Mouse (Mus musculus) stomach, embryonic 14.5 days (tissue): ENCODE data around the gene Lrig1. TPM values are rescaled to one million over a fixed set of nuclear protein-coding genes. Genes with fewer than 3 reads are reported as not detected.

Experiments
- ATAC-seq: fragments of 200-750 bp; cut with Nextera tagmentation; 2 replicates; pipeline ENCODE4 v1.8.0; 2017; ENCODE audit warnings: low read depth, moderate TSS enrichment; ENCODE audit not compliant: insufficient number of reproducible peaks, insufficient read depth, low FRiP score
- H3K27ac ChIP-seq: fragments of 300-500 bp; sonication (generic); 2 replicates; pipeline ENCODE4 v1.5.1; 2014; ENCODE audit warnings: mild to moderate bottlenecking, low read length, moderate library complexity, mixed read lengths
- H3K27me3 ChIP-seq: fragments of 300-500 bp; sonication (generic); 2 replicates; pipeline ENCODE4 v1.6.1; 2014; ENCODE audit warnings: low read length, control low read depth, mixed read lengths; ENCODE audit not compliant: control insufficient read depth, insufficient read depth
- H3K36me3 ChIP-seq: fragments of 300-500 bp; sonication (generic); 2 replicates; pipeline ENCODE4 v1.6.1; 2014; ENCODE audit warnings: mild to moderate bottlenecking, control low read depth, low read length, moderate library complexity, mixed read lengths; ENCODE audit not compliant: control insufficient read depth, insufficient read depth
- H3K4me1 ChIP-seq: fragments of 300-500 bp; sonication (generic); 2 replicates; pipeline ENCODE4 v1.6.1; 2014; ENCODE audit warnings: low read length, control low read depth, mixed read lengths; ENCODE audit not compliant: control insufficient read depth, insufficient read depth
- H3K4me2 ChIP-seq: fragments of 300-500 bp; sonication (generic); replicated peaks from 2 replicates; pipeline ENCODE4 v1.6.1; 2014; ENCODE audit warnings: low read depth, low read length, control low read depth
- H3K4me3 ChIP-seq: fragments of 300-500 bp; sonication (generic); 2 replicates; pipeline ENCODE4 v1.5.1; 2014; ENCODE audit warnings: low read depth, low read length, control low read depth
- H3K9ac ChIP-seq: fragments of 300-500 bp; sonication (generic); replicated peaks from 2 replicates; pipeline ENCODE4 v1.6.1; 2014; ENCODE audit warnings: low read depth, mild to moderate bottlenecking, control low read depth, low read length, moderate library complexity, mixed read lengths
- H3K9me3 ChIP-seq: fragments of 300-500 bp; sonication (generic); 2 replicates; pipeline ENCODE4 v1.6.1; 2016; ENCODE audit warnings: low read depth, low read length, control low read depth; ENCODE audit not compliant: control insufficient read depth
- WGBS: fragments of 180-500 bp; shearing (Covaris S2); extraction: QIAGEN DNeasy Blood & Tissue Kit; methylation state at CpG from one replicate; pipeline ENCODE4 v1.1.7; 2014; 5-methylcytosine and 5-hydroxymethylcytosine counted together
- polyA plus RNA-seq: library from polyadenylated mRNA; unstranded; fragments of >200 nt; fragmentation: Nextera tagmentation; extraction: Ambion mirVana; gene quantifications from 2 replicates; pipeline ENCODE4 v1.2.1, GENCODE M21; 2014

Gene Lrig1
- polyA plus RNA-seq, 1 experiment from 2014 or later = 49.3 TPM

GRCm38 (mm10) chr6:94702993-94703392 lies 3.0 kb upstream of the Lrig1 start:
- 85% methylated on average over 6 of the region's 6 CpGs for WGBS

GRCm38 (mm10) chr6:94701071-94701470 lies 1.1 kb upstream of the Lrig1 start:
- 2% methylated on average over 18 of the region's 18 CpGs for WGBS
- Histone ChIP-seq H3K9me3 (no peaks in the 10 kb centered on the region), H3K4me3 (peak overlapping the region; percentile 97), H3K4me2 (peak overlapping the region; percentile 62), H3K4me1 (peaks cover 11% of the 10 kb centered on the region), H3K27ac (peak overlapping the region; percentile 87), H3K9ac (no peak overlapping the region), H3K27me3 (no peaks in the 10 kb centered on the region), H3K36me3 (no peaks in the 10 kb centered on the region)
- no peak for ATAC-seq

More at GRCm38 (mm10) chr6:94702993-94703392, 3.0 kb upstream of the Lrig1 start:
- H3K4me3 ChIP-seq = no peak overlapping the region
- H3K27me3 ChIP-seq = no peaks in the 10 kb centered on the region
- no peaks in the 10 kb centered on the region for H3K9me3 ChIP-seq
- H3K4me1 ChIP-seq = peaks cover 6% of the 10 kb centered on the region; the same call in 1 of the 2 replicates
- no peak for ATAC-seq
- no peaks in the 10 kb centered on the region for H3K36me3 ChIP-seq
- H3K27ac ChIP-seq = no peak overlapping the region
- no peak overlapping the region for H3K4me2 ChIP-seq
- no peak overlapping the region for H3K9ac ChIP-seq

- under 1% methylated on average over 8 of the region's 8 CpGs for WGBS
- Histone ChIP-seq H3K4me2 (peak overlapping the region; percentile 62), H3K4me1 (peaks cover 11% of the 10 kb centered on the region), H3K36me3 (no peaks in the 10 kb centered on the region), H3K27me3 (no peaks in the 10 kb centered on the region), H3K27ac (peak overlapping the region; percentile 87), H3K9ac (no peak overlapping the region; the same call in 1 of the 2 replicates), H3K9me3 (no peaks in the 10 kb centered on the region), H3K4me3 (peak overlapping the region; percentile 97)
- ATAC-seq = no peak
These were observed 654 bp upstream of the Lrig1 start for GRCm38 (mm10) chr6:94700612-94701011.

GRCm38 (mm10) chr6:94699173-94699987 lies 578 bp downstream of the Lrig1 start:
- WGBS = under 1% methylated on average over 81 of the region's 95 CpGs
- Histone ChIP-seq H3K9me3 (no peaks in the 10 kb centered on the region), H3K9ac (peak overlapping the region; percentile 98), H3K27ac (peak overlapping the region; percentile 95), H3K4me2 (peak overlapping the region; percentile 62), H3K27me3 (no peaks in the 10 kb centered on the region), H3K36me3 (no peaks in the 10 kb centered on the region), H3K4me3 (peak overlapping the region; percentile 97), H3K4me1 (peaks cover 20% of the 10 kb centered on the region)
- peak; percentile 9 for ATAC-seq

GRCm38 (mm10) chr6:94698509-94699172 lies 1.3 kb downstream of the Lrig1 start:
- no peak for ATAC-seq
- Histone ChIP-seq H3K4me1 (peaks cover 25% of the 10 kb centered on the region), H3K9ac (peak overlapping the region; percentile 98), H3K4me2 (peak overlapping the region; percentile 62), H3K9me3 (no peaks in the 10 kb centered on the region), H3K27ac (peak overlapping the region; percentile 95; the same call in 1 of the 2 replicates), H3K4me3 (peak overlapping the region; percentile 97), H3K36me3 (no peaks in the 10 kb centered on the region), H3K27me3 (no peaks in the 10 kb centered on the region)
- WGBS = 4% methylated on average over 11 of the region's 11 CpGs

- Histone ChIP-seq H3K27ac (peak overlapping the region; percentile 68; the same call in 1 of the 2 replicates), H3K4me3 (peak overlapping the region; percentile 97), H3K36me3 (no peaks in the 10 kb centered on the region), H3K4me2 (peak overlapping the region; percentile 62), H3K9ac (peak overlapping the region; percentile 98), H3K9me3 (no peaks in the 10 kb centered on the region), H3K4me1 (peaks cover 37% of the 10 kb centered on the region), H3K27me3 (no peaks in the 10 kb centered on the region)
- ATAC-seq = no peak
- 27% methylated on average over 1 of the region's 1 CpGs for WGBS
These were observed 2.5 kb downstream of the Lrig1 start for GRCm38 (mm10) chr6:94697423-94697822.

- Histone ChIP-seq H3K4me2 (peak overlapping the region; percentile 62), H3K9me3 (no peaks in the 10 kb centered on the region), H3K27me3 (no peaks in the 10 kb centered on the region), H3K4me1 (peaks cover 42% of the 10 kb centered on the region), H3K36me3 (no peaks in the 10 kb centered on the region), H3K27ac (peak overlapping the region; percentile 68; the same call in 1 of the 2 replicates), H3K9ac (peak overlapping the region; percentile 98), H3K4me3 (peak overlapping the region; percentile 97)
- no peak for ATAC-seq
- 35% methylated on average over 10 of the region's 10 CpGs for whole genome bisulfite sequencing
These were observed 3.5 kb downstream of the Lrig1 start for GRCm38 (mm10) chr6:94696182-94697080.
